Mouse (Mus musculus) midbrain, embryonic 15.5 days (tissue): ENCODE measurements around the gene Tex13b. TPM values are rescaled to one million over a fixed set of nuclear protein-coding genes. Genes with fewer than 3 reads are reported as not detected.

Source experiments
- polyA plus RNA-seq: library from polyadenylated mRNA; unstranded; fragments of >200 nt; fragmentation: Nextera tagmentation; extraction: Ambion mirVana; gene quantifications from 2 replicates; pipeline ENCODE4 v1.2.1, GENCODE M21; 2015

Tex13b gene
- polyA plus RNA-seq, 1 experiment from 2014 or later, result not detected

Other genes starting within 250 kb of the Tex13b start
- 123 TPM in 2 replicates for gene Tsc22d3, start 212.8 kb downstream of the Tex13b start, polyA plus RNA-seq
- gene Mid2, start 148.8 kb downstream of the Tex13b start, polyA plus RNA-seq, result 5.7 and 8.1 TPM in 2 replicates
- 0.09 and 0.10 TPM in 2 replicates for gene Vsig1, start 94.2 kb upstream of the Tex13b start, polyA plus RNA-seq
- 43.5 and 46.1 TPM in 2 replicates for gene Psmd10, start 143.3 kb upstream of the Tex13b start, polyA plus RNA-seq
- 8.3 and 9.3 TPM in 2 replicates for gene Atg4a, start 143.5 kb upstream of the Tex13b start, polyA plus RNA-seq